In the genomic region with DNA sequence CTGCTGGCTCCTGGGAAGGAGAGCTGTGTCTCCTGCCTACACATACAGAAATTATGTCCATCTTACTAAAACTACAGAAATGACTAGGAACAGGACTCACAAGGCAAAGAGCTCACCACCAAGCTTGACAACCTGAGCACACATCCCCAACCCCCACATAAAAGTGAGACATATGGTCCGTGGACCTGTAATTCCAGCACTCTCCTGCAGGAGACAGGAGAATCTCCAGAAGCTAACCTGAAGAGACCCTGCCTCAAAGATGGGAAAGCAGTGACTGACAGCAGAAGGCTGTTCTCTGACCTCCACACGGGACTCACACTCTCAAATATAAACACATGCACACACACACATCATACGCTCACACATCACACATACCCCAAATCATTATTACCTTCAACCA, we compare ENCODE assay signal across 17 mouse cellular contexts. TPM values are rescaled to one million over a fixed set of nuclear protein-coding genes. Genes with fewer than 3 reads are reported as not detected.
DNase-seq lines count a peak whose midpoint lies in the region; ATAC-seq and TF ChIP-seq lines count a peak whose summit lies in the region.
"Had no signal": no experiment of that assay in that cellular context is flagged by ENCODE, and none has a peak within 500 bp of the region (broad histone marks: within the 10 kb centered on the region; RNA-seq: fewer than 3 reads in every experiment).

No protein-coding gene starts in this region.

- 89% methylated on average over 3 of the region's 3 CpGs for WGBS in forebrain, embryonic 14.5 days
- 89% methylated on average over 3 of the region's 3 CpGs for WGBS in forebrain, embryonic 11.5 days
- 89% methylated on average over 3 of the region's 3 CpGs for WGBS in midbrain, embryonic 16.5 days

- intact Hi-C loops in left cerebral cortex, adult 2 months (cut with DNase I): no loop called here
- intact Hi-C loops in left cerebral cortex, postnatal 14 days (cut with DNase I): no loop called here

- H3K4me3 ChIP-seq in forebrain, embryonic 14.5 days (ENCODE audit: low read depth, low read length): no peak overlapping the region
- H3K4me3 ChIP-seq in forebrain, embryonic 11.5 days (ENCODE audit: low read depth, low read length): no peak overlapping the region
- no peak overlapping the region for H3K4me3 ChIP-seq in left cerebral cortex, adult 2 months
- no peak overlapping the region for H3K4me3 ChIP-seq in G1E (ENCODE audit: low read depth, low read length)
- no peak overlapping the region for H3K4me3 ChIP-seq in midbrain, embryonic 16.5 days (ENCODE audit: low read depth, low read length)
- H3K4me3 ChIP-seq: forebrain, embryonic 10.5 days; heart, embryonic 15.5 days; limb, embryonic 12.5 days; liver, embryonic 13.5 days; megakaryocyte, embryonic 14.5 days; midbrain, embryonic 15.5 days had no signal

- H3K9ac ChIP-seq in forebrain, embryonic 14.5 days (ENCODE audit: low read length): no peak overlapping the region
- H3K9ac ChIP-seq in forebrain, embryonic 11.5 days (ENCODE audit: low read length): no peak overlapping the region
- H3K9ac ChIP-seq in midbrain, embryonic 16.5 days (ENCODE audit: low read depth, low read length): no peak overlapping the region
- H3K9ac ChIP-seq: heart, embryonic 15.5 days; limb, embryonic 12.5 days; liver, embryonic 13.5 days; midbrain, embryonic 15.5 days had no signal

- no peaks in the 10 kb centered on the region for H3K9me3 ChIP-seq in forebrain, embryonic 14.5 days (replicated peaks; ENCODE audit: control insufficient read depth, low read length)
- H3K9me3 ChIP-seq in forebrain, embryonic 11.5 days (ENCODE audit: control insufficient read depth, low read length): no peaks in the 10 kb centered on the region
- no peaks in the 10 kb centered on the region for H3K9me3 ChIP-seq in G1E (replicated peaks)
- no peaks in the 10 kb centered on the region for H3K9me3 ChIP-seq in midbrain, embryonic 16.5 days (replicated peaks; ENCODE audit: control insufficient read depth, low read length, poor library complexity, severe bottlenecking)
- H3K9me3 ChIP-seq: forebrain, embryonic 10.5 days; heart, embryonic 15.5 days; limb, embryonic 12.5 days; liver, embryonic 13.5 days; megakaryocyte, embryonic 14.5 days; midbrain, embryonic 15.5 days had no signal

- peak; percentile 38 for TF ChIP-seq CTCF in left cerebral cortex, adult 2 months (IDR thresholded peaks at IDR 0.05)
- peak; percentile 32; the same call in 1 of the 2 replicates for TF ChIP-seq CTCF in G1E (IDR thresholded peaks at IDR 0.05; ENCODE audit: low read depth, low read length)

- peak overlapping the region; percentile 27; the same call in 1 of the 2 replicates for H3K27ac ChIP-seq in forebrain, embryonic 14.5 days (ENCODE audit: low read depth, low read length)
- H3K27ac ChIP-seq in forebrain, embryonic 11.5 days (ENCODE audit: low read depth, low read length): no peak overlapping the region
- no peak overlapping the region for H3K27ac ChIP-seq in left cerebral cortex, adult 2 months
- no peak overlapping the region for H3K27ac ChIP-seq in midbrain, embryonic 16.5 days (ENCODE audit: low read length)
- H3K27ac ChIP-seq: forebrain, embryonic 10.5 days; heart, embryonic 15.5 days; kidney, postnatal 0 days; limb, embryonic 12.5 days; liver, embryonic 13.5 days; midbrain, embryonic 15.5 days had no signal

- H3K4me2 ChIP-seq in forebrain, embryonic 14.5 days (ENCODE audit: low read length): no peak overlapping the region
- H3K4me2 ChIP-seq in forebrain, embryonic 11.5 days (ENCODE audit: low read depth, low read length, severe bottlenecking): no peak overlapping the region
- H3K4me2 ChIP-seq in midbrain, embryonic 16.5 days (ENCODE audit: low read length): no peak overlapping the region
- H3K4me2 ChIP-seq: heart, embryonic 15.5 days; limb, embryonic 12.5 days; liver, embryonic 13.5 days; midbrain, embryonic 15.5 days had no signal

- ATAC-seq in forebrain, embryonic 14.5 days: no peak
- ATAC-seq in forebrain, embryonic 11.5 days (replicated peaks; ENCODE audit: low FRiP score): no peak
- no peak for ATAC-seq in G1E (ENCODE audit: extremely low read depth, insufficient number of reproducible peaks, low FRiP score, poor library complexity, severe bottlenecking)
- no peak for ATAC-seq in midbrain, embryonic 16.5 days
- no peak for ATAC-seq in frontal cortex, adult (ENCODE audit: low TSS enrichment)
- ATAC-seq: midbrain, embryonic 15.5 days had no signal

- H3K4me1 ChIP-seq in forebrain, embryonic 14.5 days (ENCODE audit: control insufficient read depth, insufficient read depth, low read length): peaks cover 7% of the 10 kb centered on the region
- no peaks in the 10 kb centered on the region for H3K4me1 ChIP-seq in forebrain, embryonic 11.5 days (replicated peaks; ENCODE audit: control insufficient read depth, insufficient read depth, low read length)
- peaks cover 43% of the 10 kb centered on the region for H3K4me1 ChIP-seq in G1E (ENCODE audit: insufficient read depth, low read depth, low read length)
- H3K4me1 ChIP-seq in midbrain, embryonic 16.5 days (ENCODE audit: control insufficient read depth, insufficient read depth, low read length): no peaks in the 10 kb centered on the region

- no peak for DNase-seq in forebrain, embryonic 14.5 days (ENCODE audit: low spot score)
- DNase-seq in forebrain, embryonic 11.5 days (ENCODE audit: low spot score): no peak
- DNase-seq in left cerebral cortex, adult 2 months (ENCODE audit: extremely low spot score in 1 of 2, low spot score in 2 of 2): no peak
- DNase-seq in left cerebral cortex, postnatal 14 days (ENCODE audit: low spot score in 2 of 2): no peak
- DNase-seq in G1E (ENCODE audit: low spot score): no peak
- DNase-seq in thymus, postnatal 25 days: peak; percentile 38
- DNase-seq: adrenal gland, adult 8-10 months; cerebellum, adult 9-11 months; liver, embryonic 13.5 days had no signal

- H3K27me3 ChIP-seq in forebrain, embryonic 14.5 days (replicated peaks; ENCODE audit: control insufficient read depth, insufficient read depth, low read length): no peaks in the 10 kb centered on the region
- H3K27me3 ChIP-seq in forebrain, embryonic 11.5 days (ENCODE audit: control insufficient read depth, insufficient read depth, low read length): no peaks in the 10 kb centered on the region
- H3K27me3 ChIP-seq in G1E (ENCODE audit: insufficient read depth, low read length): no peaks in the 10 kb centered on the region
- no peaks in the 10 kb centered on the region for H3K27me3 ChIP-seq in midbrain, embryonic 16.5 days (ENCODE audit: control insufficient read depth, insufficient read depth, low read depth, low read length)
- H3K27me3 ChIP-seq: heart, embryonic 15.5 days; limb, embryonic 12.5 days; liver, embryonic 13.5 days; megakaryocyte, embryonic 14.5 days; midbrain, embryonic 15.5 days had no signal

- no peaks in the 10 kb centered on the region for H3K36me3 ChIP-seq in forebrain, embryonic 14.5 days (ENCODE audit: control insufficient read depth, insufficient read depth, low read length)
- no peaks in the 10 kb centered on the region for H3K36me3 ChIP-seq in forebrain, embryonic 11.5 days (ENCODE audit: control insufficient read depth, insufficient read depth, low read length)
- peaks cover 31% of the 10 kb centered on the region for H3K36me3 ChIP-seq in G1E (replicated peaks)
- H3K36me3 ChIP-seq in midbrain, embryonic 16.5 days (ENCODE audit: control insufficient read depth, insufficient read depth, low read length): no peaks in the 10 kb centered on the region
- H3K36me3 ChIP-seq: forebrain, embryonic 10.5 days; heart, embryonic 15.5 days; limb, embryonic 12.5 days; liver, embryonic 13.5 days; midbrain, embryonic 15.5 days had no signal

RNA-seq across cellular contexts. Expression of a gene that starts 36.3 kb away (rescaled TPM):
- 23.9 and 32.1 TPM in 2 replicates for polyA plus RNA-seq in forebrain, embryonic 14.5 days (2014; fragmentation: Nextera tagmentation; extraction: Ambion mirVana)
- 37.5 and 38.9 TPM in 2 replicates for polyA plus RNA-seq in forebrain, embryonic 11.5 days (2014; fragmentation: Nextera tagmentation; extraction: Ambion mirVana)
- total RNA-seq in left cerebral cortex, adult 2 months (2021): 10 to 100 TPM; 23.2 to 23.8 TPM
- total RNA-seq in left cerebral cortex, postnatal 14 days (2021): 10 to 100 TPM; 16.5 to 19.7 TPM
- total RNA-seq in G1E (2014; fragmentation: Nextera tagmentation): 35.6 and 64.7 TPM in 2 replicates
- 50.3 and 53.9 TPM in 2 replicates for total RNA-seq in G1E (2017)
- 0.66 and 0.98 TPM in 2 replicates for polyA plus RNA-seq in G1E (2012)
- polyA plus RNA-seq in midbrain, embryonic 16.5 days (2015; fragmentation: Nextera tagmentation; extraction: Ambion mirVana): 21.4 and 22.0 TPM in 2 replicates

Comparison
In these comparisons a context has a peak if more than half of its experiments do, and no peak if none do; other contexts are left out.
1. RNA of a gene that starts 36.3 kb away (polyA plus RNA-seq): 37.5 to 38.9 TPM in forebrain, embryonic 11.5 days, 23.9 to 32.1 TPM in forebrain, embryonic 14.5 days and 21.4 to 22.0 TPM in midbrain, embryonic 16.5 days; 0.66 to 0.98 TPM in G1E; every median in the first group is over 10 times any median in the second.